Mouse (Mus musculus) forebrain, embryonic 10.5 days (tissue): ENCODE data around the gene Nrros. TPM values are rescaled to one million over a fixed set of nuclear protein-coding genes. Genes with fewer than 3 reads are reported as not detected.
A peak's percentile ranks its signal among the peaks of the same experiment; 100 is the strongest.
"Not testable (repeated sequence)": the region's sequence is repeated elsewhere in the genome, so short reads cannot be mapped to it uniquely, and the experiment has no call there.

Source experiments
- DNase-seq: peaks from one replicate; pipeline ENCODE4 v3.0.0-alpha.2; 2017; ENCODE audit warnings: low spot score; ENCODE audit errors: extremely low spot score
- H3K27ac ChIP-seq: fragments of 300-500 bp; sonication (generic); 2 replicates; pipeline ENCODE4 v1.5.1; 2016; ENCODE audit warnings: mild to moderate bottlenecking
- H3K27me3 ChIP-seq: fragments of 300-500 bp; sonication (generic); 2 replicates; pipeline ENCODE4 v1.6.1; 2016; ENCODE audit warnings: mild to moderate bottlenecking; ENCODE audit not compliant: poor library complexity, severe bottlenecking
- H3K36me3 ChIP-seq: fragments of 300-500 bp; sonication (generic); replicated peaks from 2 replicates; pipeline ENCODE4 v1.6.1; 2016; ENCODE audit warnings: mild to moderate bottlenecking, moderate library complexity
- H3K4me1 ChIP-seq: fragments of 300-500 bp; sonication (generic); 2 replicates; pipeline ENCODE4 v1.6.1; 2016
- H3K4me3 ChIP-seq: fragments of 300-500 bp; sonication (generic); 2 replicates; pipeline ENCODE4 v1.5.1; 2016; ENCODE audit warnings: mild to moderate bottlenecking, moderate library complexity
- H3K9me3 ChIP-seq: fragments of 300-500 bp; sonication (generic); 2 replicates; pipeline ENCODE4 v1.6.1; 2016; ENCODE audit warnings: mild to moderate bottlenecking, moderate library complexity
- WGBS: fragments of 180-500 bp; shearing (Covaris S2); methylation state at CpG from one replicate; pipeline ENCODE4 v1.1.7; 2016; 5-methylcytosine and 5-hydroxymethylcytosine counted together
- polyA plus RNA-seq: library from polyadenylated mRNA; unstranded; fragments of >200 nt; fragmentation: Nextera tagmentation; extraction: Ambion mirVana; gene quantifications from 2 replicates; pipeline ENCODE4 v1.2.1, GENCODE M21; 2016

Gene Nrros
- polyA plus RNA-seq, 1 experiment from 2014 or later: 9.3 TPM

GRCm38 (mm10) chr16:32107342-32108045 lies 57.9 kb downstream of the Nrros start:
- Histone ChIP-seq H3K4me1 (no peaks in the 10 kb centered on the region), H3K27me3 (no peaks in the 10 kb centered on the region), H3K9me3 (peaks cover 3% of the 10 kb centered on the region; the same call in 1 of the 2 replicates), H3K36me3 (peaks cover 73% of the 10 kb centered on the region), H3K27ac (no peak overlapping the region), H3K4me3 (no peak overlapping the region)
- DNase-seq: no peak
- 96% methylated on average over 12 of the region's 12 CpGs for WGBS

GRCm38 (mm10) chr16:32105698-32106097 lies 59.7 kb downstream of the Nrros start:
- Histone ChIP-seq H3K4me3 (no peak overlapping the region), H3K36me3 (peaks cover 78% of the 10 kb centered on the region), H3K9me3 (peaks cover 3% of the 10 kb centered on the region; the same call in 1 of the 2 replicates), H3K27ac (no peak overlapping the region), H3K27me3 (no peaks in the 10 kb centered on the region), H3K4me1 (no peaks in the 10 kb centered on the region)
- DNase-seq: no peak
- WGBS: 90% methylated on average over 1 of the region's 1 CpGs

DNA sequence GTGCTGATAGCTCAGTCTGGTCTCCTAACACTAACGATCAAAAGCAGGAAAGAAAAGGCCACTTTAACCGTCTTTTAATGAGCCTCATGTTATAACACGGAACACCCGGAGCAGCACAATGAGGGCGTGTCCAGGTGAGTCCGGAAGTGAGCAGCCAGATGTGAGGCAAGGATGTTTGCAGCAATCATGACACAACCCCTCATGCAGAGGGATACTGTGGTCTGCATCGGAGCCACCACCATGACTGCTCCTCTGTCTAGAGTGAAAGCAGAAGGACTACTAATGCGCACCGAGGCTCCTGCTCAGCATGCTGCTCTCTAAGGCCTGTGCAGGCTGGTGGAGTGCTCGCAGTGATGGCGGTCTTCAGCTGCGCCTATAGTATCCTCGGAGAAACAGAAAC lies 63.1 kb downstream of the Nrros start:
- no peak for DNase-seq
- Histone ChIP-seq H3K36me3 (peaks cover 52% of the 10 kb centered on the region), H3K4me1 (peaks cover 21% of the 10 kb centered on the region), H3K27me3 (no peaks in the 10 kb centered on the region), H3K4me3 (no peak overlapping the region; the same call in 1 of the 2 replicates), H3K27ac (no peak overlapping the region), H3K9me3 (peaks cover 3% of the 10 kb centered on the region; the same call in 1 of the 2 replicates)
- WGBS: 94% methylated on average over 13 of the region's 13 CpGs

- peak within 1 kb of the TSS; percentile 95 for H3K27ac ChIP-seq
- H3K36me3 ChIP-seq: peaks cover 46% of the 10 kb centered on the region
- DNase-seq: peak; percentile 93
- H3K9me3 ChIP-seq: no peaks in the 10 kb centered on the region
- H3K4me1 ChIP-seq: peaks cover 21% of the 10 kb centered on the region
- no peaks in the 10 kb centered on the region for H3K27me3 ChIP-seq
- peak within 1 kb of the TSS; percentile 90 for H3K4me3 ChIP-seq
- under 1% methylated on average over 34 of the region's 34 CpGs for WGBS
Measured at GRCm38 (mm10) chr16:32099638-32100150, 65.7 kb downstream of the Nrros start, which contains the start of the genes Pigx and Cep19. Gene Pigx (minus strand): TSS chr16:32099740. Gene Cep19 (plus strand): TSS chr16:32099800.

DNA sequence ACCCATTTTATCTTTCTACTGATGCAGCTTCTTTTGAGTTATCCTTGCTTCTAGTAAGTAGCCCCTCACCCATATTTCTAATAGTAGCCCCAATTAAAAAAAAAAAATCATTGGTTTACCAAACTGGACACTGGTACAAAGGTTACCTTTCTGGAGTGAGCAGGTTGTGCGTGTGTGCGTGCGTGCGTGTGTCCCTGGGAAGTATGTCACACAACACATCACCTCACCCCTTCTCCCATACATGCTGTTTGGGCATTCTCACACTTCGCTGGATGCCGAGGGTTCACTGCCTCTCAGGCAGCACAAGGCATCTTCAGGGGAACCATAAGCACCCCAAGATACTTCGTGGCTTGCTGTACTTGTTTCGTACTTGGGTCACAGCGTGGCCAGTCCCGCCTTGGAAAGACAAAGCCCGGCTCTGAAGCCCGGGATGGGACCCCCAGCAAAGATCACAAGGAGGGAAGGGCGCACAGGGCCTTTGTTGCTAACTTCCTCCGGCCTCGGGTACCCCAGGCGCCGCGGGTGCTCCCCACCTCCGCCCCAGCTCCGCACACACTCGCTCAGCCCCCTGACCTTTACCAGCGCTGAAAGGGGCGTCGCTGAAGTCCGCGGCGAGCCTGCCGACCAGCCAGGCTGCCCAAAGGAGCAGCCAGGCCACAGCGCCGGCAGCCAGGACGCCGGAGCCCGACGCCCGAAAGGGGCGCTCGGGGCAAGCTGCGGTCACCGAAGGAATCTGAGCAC lies 66.3 kb downstream of the Nrros start:
- Histone ChIP-seq H3K36me3 (peaks cover 46% of the 10 kb centered on the region), H3K9me3 (no peaks in the 10 kb centered on the region), H3K27ac (peak overlapping the region; percentile 95), H3K4me1 (peaks cover 21% of the 10 kb centered on the region), H3K4me3 (peak overlapping the region; percentile 90), H3K27me3 (no peaks in the 10 kb centered on the region)
- no peak for DNase-seq
- under 1% methylated on average over 39 of the region's 39 CpGs for WGBS

- not testable (repeated sequence) for DNase-seq
- 92% methylated on average over 2 of the region's 2 CpGs for WGBS
Measured at GRCm38 (mm10) chr16:32097757-32098156, 67.6 kb downstream of the Nrros start.

More at GRCm38 (mm10) chr16:32097757-32098156, 67.6 kb downstream of the Nrros start:
- not testable (repeated sequence) for H3K27me3 ChIP-seq, H3K9me3 ChIP-seq, H3K27ac ChIP-seq
- Histone ChIP-seq H3K36me3 (peaks cover 41% of the 10 kb centered on the region), H3K4me3 (peak overlapping the region; percentile 90; the same call in 1 of the 2 replicates), H3K4me1 (peaks cover 21% of the 10 kb centered on the region)

Other genes with a start within 250 kb of the Nrros start
- 1.0 and 1.4 TPM in 2 replicates for gene Pigz, start 231.7 kb downstream of the Nrros start, polyA plus RNA-seq
- 88.1 and 91.8 TPM in 2 replicates for gene 0610012G03Rik, start 217.1 kb downstream of the Nrros start, polyA plus RNA-seq
- gene Ncbp2, start 217.1 kb downstream of the Nrros start, polyA plus RNA-seq: 143 and 146 TPM in 2 replicates
- gene Senp5, start 162.3 kb downstream of the Nrros start, polyA plus RNA-seq: 19.0 and 21.0 TPM in 2 replicates
- gene Pak2, start 86.3 kb downstream of the Nrros start, polyA plus RNA-seq: 41.0 and 41.3 TPM in 2 replicates
- gene Pigx, start 65.9 kb downstream of the Nrros start, polyA plus RNA-seq: 153 TPM in 2 replicates
- gene Cep19, start 65.8 kb downstream of the Nrros start, polyA plus RNA-seq: 41.0 and 44.0 TPM in 2 replicates
- 0.62 TPM in 1 of 2 replicates, not detected in the other for gene Bex6, start 14.2 kb upstream of the Nrros start, polyA plus RNA-seq
- gene Fbxo45, start 81.6 kb upstream of the Nrros start, polyA plus RNA-seq: 8.3 and 9.8 TPM in 2 replicates
- gene Wdr53, start 81.6 kb upstream of the Nrros start, polyA plus RNA-seq: 18.0 and 19.9 TPM in 2 replicates
- gene Smco1, start 105.9 kb upstream of the Nrros start, polyA plus RNA-seq: 0.10 TPM in 1 of 2 replicates, not detected in the other
- 33.3 and 33.9 TPM in 2 replicates for gene Rnf168, start 111.9 kb upstream of the Nrros start, polyA plus RNA-seq
- gene Ubxn7, start 166.7 kb upstream of the Nrros start, polyA plus RNA-seq: 25.0 and 25.3 TPM in 2 replicates
- not detected in 2 replicates for gene Tm4sf19, start 234.9 kb upstream of the Nrros start, polyA plus RNA-seq